Mouse (Mus musculus) thymus, adult 2 months (tissue): ENCODE data around the gene Irx3. TPM values are rescaled to one million over a fixed set of nuclear protein-coding genes. Genes with fewer than 3 reads are reported as not detected.
A peak's percentile ranks its signal among the peaks of the same experiment; 100 is the strongest.

Source experiments
- DNase-seq: peaks from one replicate; pipeline ENCODE4 v3.0.0; 2021
- H3K27ac ChIP-seq: fragments of 200-500 bp; 2 replicates; pipeline ENCODE4 v1.5.1; 2012; ENCODE audit warnings: low read length, control low read depth; ENCODE audit not compliant: control insufficient read depth, insufficient read depth
- H3K27me3 ChIP-seq: fragments of 200-500 bp; 2 replicates; pipeline ENCODE4 v1.6.1; 2012; ENCODE audit warnings: mild to moderate bottlenecking, low read length, moderate library complexity, mixed read lengths; ENCODE audit not compliant: control insufficient read depth, insufficient read depth
- H3K36me3 ChIP-seq: fragments of 200-500 bp; 2 replicates; pipeline ENCODE4 v1.6.1; 2012; ENCODE audit warnings: mild to moderate bottlenecking, low read length, moderate library complexity; ENCODE audit not compliant: control insufficient read depth, insufficient read depth
- H3K4me1 ChIP-seq: fragments of 200-500 bp; replicated peaks from 2 replicates; pipeline ENCODE4 v1.6.1; 2012; ENCODE audit warnings: low read length; ENCODE audit not compliant: control insufficient read depth, insufficient read depth
- H3K4me3 ChIP-seq: fragments of 200-500 bp; 2 replicates; pipeline ENCODE4 v1.5.1; 2012; ENCODE audit warnings: mild to moderate bottlenecking, low read length, control low read depth, moderate library complexity; ENCODE audit not compliant: control insufficient read depth, insufficient read depth
- CTCF ChIP-seq: fragments of 200-500 bp; IDR thresholded peaks from 2 replicates; pipeline ENCODE4 v1.5.1; 2012; ENCODE audit warnings: mild to moderate bottlenecking, control low read depth, low read length, moderate library complexity, borderline replicate concordance; ENCODE audit not compliant: control insufficient read depth, poor library complexity, insufficient read depth; ENCODE audit errors: extremely low read depth
- POLR2A ChIP-seq: fragments of 200-500 bp; IDR thresholded peaks from 2 replicates; pipeline ENCODE4 v1.6.1; 2012; ENCODE audit warnings: mild to moderate bottlenecking, low read length, control low read depth, moderate library complexity; ENCODE audit not compliant: control insufficient read depth, poor library complexity, insufficient read depth; ENCODE audit errors: extremely low read depth
- WGBS: fragments of 180-500 bp; shearing (Covaris S2); methylation state at CpG from one replicate; pipeline ENCODE4 v1.1.7; 2018; 5-methylcytosine and 5-hydroxymethylcytosine counted together
- polyA plus RNA-seq: library from polyadenylated mRNA; depleted of rRNA; stranded (reverse); fragments of >200 nt; gene quantifications from 2 replicates; pipeline ENCODE4 v1.2.3, GENCODE M21; 2012

Gene Irx3
- polyA plus RNA-seq, 1 experiment: 2.9 TPM

- H3K36me3 ChIP-seq: no peaks in the 10 kb centered on the region
- no peak overlapping the region for H3K4me3 ChIP-seq
- DNase-seq: peak; percentile 21
- H3K27me3 ChIP-seq: peaks cover 17% of the 10 kb centered on the region; the same call in 1 of the 2 replicates
- no peak overlapping the region for H3K27ac ChIP-seq
- 3% methylated on average over 35 of the region's 35 CpGs for WGBS
- H3K4me1 ChIP-seq: peaks cover 7% of the 10 kb centered on the region
- TF ChIP-seq CTCF (no peak), POLR2A (no peak)
These were observed 4.1 kb downstream of the Irx3 start for GRCm38 (mm10) chr8:91797626-91798271.

- Histone ChIP-seq H3K4me3 (no peak overlapping the region), H3K27ac (no peak overlapping the region), H3K36me3 (no peaks in the 10 kb centered on the region), H3K27me3 (no peaks in the 10 kb centered on the region; the same call in 1 of the 2 replicates), H3K4me1 (no peaks in the 10 kb centered on the region)
- TF ChIP-seq POLR2A: no peak
- no peak for TF ChIP-seq CTCF
- no peak for DNase-seq
- WGBS: 78% methylated on average over 6 of the region's 6 CpGs
These were observed 8.0 kb downstream of the Irx3 start for GRCm38 (mm10) chr8:91793846-91794245.

- Histone ChIP-seq H3K27ac (no peak overlapping the region), H3K36me3 (no peaks in the 10 kb centered on the region), H3K27me3 (no peaks in the 10 kb centered on the region), H3K4me1 (no peaks in the 10 kb centered on the region), H3K4me3 (no peak overlapping the region)
- DNase-seq: no peak
- WGBS: 91% methylated on average over 9 of the region's 9 CpGs
- no peak for TF ChIP-seq CTCF
These were observed 14.5 kb downstream of the Irx3 start for GRCm38 (mm10) chr8:91787194-91787895.

GRCm38 (mm10) chr8:91782940-91783339 is 18.9 kb downstream of the Irx3 start:
- H3K4me3 ChIP-seq: no peak overlapping the region
- no peaks in the 10 kb centered on the region for H3K27me3 ChIP-seq
- TF ChIP-seq POLR2A: no peak
- TF ChIP-seq CTCF: no peak
- 79% methylated on average over 5 of the region's 5 CpGs for WGBS
- no peak for DNase-seq
- H3K36me3 ChIP-seq: no peaks in the 10 kb centered on the region
- no peaks in the 10 kb centered on the region for H3K4me1 ChIP-seq
- H3K27ac ChIP-seq: no peak overlapping the region

- no peak for TF ChIP-seq POLR2A
- TF ChIP-seq CTCF: no peak
- H3K4me3 ChIP-seq: no peak overlapping the region
- no peaks in the 10 kb centered on the region for H3K27me3 ChIP-seq
- WGBS: 87% methylated on average over 7 of the region's 7 CpGs
- no peaks in the 10 kb centered on the region for H3K36me3 ChIP-seq
- no peak for DNase-seq
- no peak overlapping the region for H3K27ac ChIP-seq
- H3K4me1 ChIP-seq: no peaks in the 10 kb centered on the region
These were observed 19.7 kb downstream of the Irx3 start for GRCm38 (mm10) chr8:91782201-91782600.

GRCm38 (mm10) chr8:91780648-91781047 is 21.2 kb downstream of the Irx3 start:
- no peaks in the 10 kb centered on the region for H3K36me3 ChIP-seq
- no peaks in the 10 kb centered on the region for H3K4me1 ChIP-seq
- H3K4me3 ChIP-seq: no peak overlapping the region
- WGBS: 75% methylated on average over 3 of the region's 3 CpGs
- H3K27me3 ChIP-seq: no peaks in the 10 kb centered on the region
- no peak for TF ChIP-seq CTCF
- TF ChIP-seq POLR2A: no peak
- DNase-seq: no peak
- H3K27ac ChIP-seq: no peak overlapping the region
